Mouse (Mus musculus): Measurements from ENCODE around the gene Ano8. TPM values are rescaled to one million over a fixed set of nuclear protein-coding genes. Genes with fewer than 3 reads are reported as not detected.

The Ano8 gene
- polyA plus RNA-seq, 1 experiment from 2014 or later: 0.81 TPM

Other genes with a start within 250 kb of the Ano8 start
- 13.6 and 20.2 TPM in 2 replicates for gene Myo9b, start 213.2 kb downstream of the Ano8 start, polyA plus RNA-seq (2015; fragmentation: Nextera tagmentation; extraction: Ambion mirVana)
- gene Haus8, start 213.0 kb downstream of the Ano8 start, polyA plus RNA-seq (2015; fragmentation: Nextera tagmentation; extraction: Ambion mirVana): 114 and 120 TPM in 2 replicates
- gene Use1, start 119.1 kb downstream of the Ano8 start, polyA plus RNA-seq (2015; fragmentation: Nextera tagmentation; extraction: Ambion mirVana): 67.6 and 75.3 TPM in 2 replicates
- 4.9 and 7.2 TPM in 2 replicates for gene Ocel1, start 114.7 kb downstream of the Ano8 start, polyA plus RNA-seq (2015; fragmentation: Nextera tagmentation; extraction: Ambion mirVana)
- gene Nr2f6, start 104.0 kb downstream of the Ano8 start, polyA plus RNA-seq (2015; fragmentation: Nextera tagmentation; extraction: Ambion mirVana): 43.4 and 51.5 TPM in 2 replicates
- gene Ushbp1, start 90.2 kb downstream of the Ano8 start, polyA plus RNA-seq (2015; fragmentation: Nextera tagmentation; extraction: Ambion mirVana): 14.6 and 17.3 TPM in 2 replicates
- gene Babam1, start 89.1 kb downstream of the Ano8 start, polyA plus RNA-seq (2015; fragmentation: Nextera tagmentation; extraction: Ambion mirVana): 75.5 and 89.9 TPM in 2 replicates
- 23.0 and 34.0 TPM in 2 replicates for gene Ankle1, start 80.0 kb downstream of the Ano8 start, polyA plus RNA-seq (2015; fragmentation: Nextera tagmentation; extraction: Ambion mirVana)
- 34.6 and 45.0 TPM in 2 replicates for gene Abhd8, start 22.3 kb downstream of the Ano8 start, polyA plus RNA-seq (2015; fragmentation: Nextera tagmentation; extraction: Ambion mirVana)
- 149 and 188 TPM in 2 replicates for gene Mrpl34, start 21.0 kb downstream of the Ano8 start, polyA plus RNA-seq (2015; fragmentation: Nextera tagmentation; extraction: Ambion mirVana)
- 68.4 and 84.1 TPM in 2 replicates for gene Dda1, start 16.8 kb downstream of the Ano8 start, polyA plus RNA-seq (2015; fragmentation: Nextera tagmentation; extraction: Ambion mirVana)
- gene Gtpbp3, start 2.1 kb upstream of the Ano8 start, polyA plus RNA-seq (2015; fragmentation: Nextera tagmentation; extraction: Ambion mirVana): 10.5 and 11.8 TPM in 2 replicates
- 87.2 and 113 TPM in 2 replicates for gene Plvap, start 25.8 kb upstream of the Ano8 start, polyA plus RNA-seq (2015; fragmentation: Nextera tagmentation; extraction: Ambion mirVana)
- 0.30 and 0.48 TPM in 2 replicates for gene Ccdc194, start 39.7 kb upstream of the Ano8 start, polyA plus RNA-seq (2015; fragmentation: Nextera tagmentation; extraction: Ambion mirVana)
- gene Bst2, start 51.5 kb upstream of the Ano8 start, polyA plus RNA-seq (2015; fragmentation: Nextera tagmentation; extraction: Ambion mirVana): 34.6 and 45.1 TPM in 2 replicates
- gene Mvb12a, start 57.0 kb upstream of the Ano8 start, polyA plus RNA-seq (2015; fragmentation: Nextera tagmentation; extraction: Ambion mirVana): 51.1 and 65.2 TPM in 2 replicates
- 0.42 and 1.1 TPM in 2 replicates for gene Tmem221, start 72.9 kb upstream of the Ano8 start, polyA plus RNA-seq (2015; fragmentation: Nextera tagmentation; extraction: Ambion mirVana)
- gene Nxnl1, start 80.6 kb upstream of the Ano8 start, polyA plus RNA-seq (2015; fragmentation: Nextera tagmentation; extraction: Ambion mirVana): 0.08 TPM in 1 of 2 replicates, not detected in the other
- gene Slc27a1, start 82.9 kb upstream of the Ano8 start, polyA plus RNA-seq (2015; fragmentation: Nextera tagmentation; extraction: Ambion mirVana): 18.8 and 27.8 TPM in 2 replicates
- 159 and 171 TPM in 2 replicates for gene Pgls, start 106.2 kb upstream of the Ano8 start, polyA plus RNA-seq (2015; fragmentation: Nextera tagmentation; extraction: Ambion mirVana)
- 2.1 and 3.1 TPM in 2 replicates for gene Fam129c, start 111.7 kb upstream of the Ano8 start, polyA plus RNA-seq (2015; fragmentation: Nextera tagmentation; extraction: Ambion mirVana)
- 50.4 and 64.5 TPM in 2 replicates for gene Colgalt1, start 125.0 kb upstream of the Ano8 start, polyA plus RNA-seq (2015; fragmentation: Nextera tagmentation; extraction: Ambion mirVana)
- 0.49 and 0.75 TPM in 2 replicates for gene Unc13a, start 185.8 kb upstream of the Ano8 start, polyA plus RNA-seq (2015; fragmentation: Nextera tagmentation; extraction: Ambion mirVana)
- 6.9 and 11.4 TPM in 2 replicates for gene Jak3, start 190.3 kb upstream of the Ano8 start, polyA plus RNA-seq (2015; fragmentation: Nextera tagmentation; extraction: Ambion mirVana)
- 1.7 and 3.8 TPM in 2 replicates for gene Insl3, start 203.3 kb upstream of the Ano8 start, polyA plus RNA-seq (2015; fragmentation: Nextera tagmentation; extraction: Ambion mirVana)
- gene B3gnt3, start 215.8 kb upstream of the Ano8 start, polyA plus RNA-seq (2015; fragmentation: Nextera tagmentation; extraction: Ambion mirVana): 3.4 and 4.0 TPM in 2 replicates
- 1.9 and 13.2 TPM in 2 replicates for gene Fcho1, start 239.8 kb upstream of the Ano8 start, polyA plus RNA-seq (2015; fragmentation: Nextera tagmentation; extraction: Ambion mirVana)